Mouse (Mus musculus) neural tube, embryonic 11.5 days (tissue): ENCODE measurements at regions not wholly inside any gene's neighbourhood (a gene's known extent, or its start where the extent isn't known, plus 50 kb on each side); places are given as distances from the start of the nearest gene placed in this dataset.

ENCODE experiments used
- ATAC-seq: fragments of 200-750 bp; cut with Nextera tagmentation; 2 replicates; pipeline ENCODE4 v1.8.0; 2017; ENCODE audit warnings: moderate number of reproducible peaks, mild to moderate bottlenecking, moderate TSS enrichment, moderate library complexity; ENCODE audit not compliant: insufficient read depth, low FRiP score, low TSS enrichment
- DNase-seq: peaks from one replicate; pipeline ENCODE4 v3.0.0-alpha.2; 2015; ENCODE audit warnings: low spot score
- H3K27ac ChIP-seq: fragments of 300-500 bp; sonication (generic); 2 replicates; pipeline ENCODE4 v1.5.1; 2014; ENCODE audit warnings: low read depth, mild to moderate bottlenecking, low read length
- H3K27me3 ChIP-seq: fragments of 300-500 bp; sonication (generic); 2 replicates; pipeline ENCODE4 v1.6.1; 2014; ENCODE audit warnings: mild to moderate bottlenecking, low read length, mixed read lengths; ENCODE audit not compliant: control insufficient read depth, insufficient read depth
- H3K36me3 ChIP-seq: fragments of 300-500 bp; sonication (generic); 2 replicates; pipeline ENCODE4 v1.6.1; 2014; ENCODE audit warnings: mild to moderate bottlenecking, low read length, moderate library complexity, mixed read lengths; ENCODE audit not compliant: control insufficient read depth, insufficient read depth
- H3K4me1 ChIP-seq: fragments of 300-500 bp; sonication (generic); 2 replicates; pipeline ENCODE4 v1.6.1; 2014; ENCODE audit warnings: low read length, mixed read lengths; ENCODE audit not compliant: control insufficient read depth, insufficient read depth
- H3K4me2 ChIP-seq: fragments of 300-500 bp; sonication (generic); 2 replicates; pipeline ENCODE4 v1.6.1; 2014; ENCODE audit warnings: low read depth, mild to moderate bottlenecking, moderate library complexity
- H3K4me3 ChIP-seq: fragments of 300-500 bp; sonication (generic); 2 replicates; pipeline ENCODE4 v1.5.1; 2014; ENCODE audit warnings: low read depth, low read length
- H3K9ac ChIP-seq: fragments of 300-500 bp; sonication (generic); 2 replicates; pipeline ENCODE4 v1.6.1; 2014; ENCODE audit warnings: mild to moderate bottlenecking, low read length
- H3K9me3 ChIP-seq: fragments of 300-500 bp; sonication (generic); 2 replicates; pipeline ENCODE4 v1.6.1; 2016; ENCODE audit warnings: low read length; ENCODE audit not compliant: control insufficient read depth
- WGBS: fragments of 180-500 bp; shearing (Covaris S2); extraction: QIAGEN DNeasy Blood & Tissue Kit; methylation state at CpG from one replicate; pipeline ENCODE4 v1.1.7; 2014; 5-methylcytosine and 5-hydroxymethylcytosine counted together

DNA sequence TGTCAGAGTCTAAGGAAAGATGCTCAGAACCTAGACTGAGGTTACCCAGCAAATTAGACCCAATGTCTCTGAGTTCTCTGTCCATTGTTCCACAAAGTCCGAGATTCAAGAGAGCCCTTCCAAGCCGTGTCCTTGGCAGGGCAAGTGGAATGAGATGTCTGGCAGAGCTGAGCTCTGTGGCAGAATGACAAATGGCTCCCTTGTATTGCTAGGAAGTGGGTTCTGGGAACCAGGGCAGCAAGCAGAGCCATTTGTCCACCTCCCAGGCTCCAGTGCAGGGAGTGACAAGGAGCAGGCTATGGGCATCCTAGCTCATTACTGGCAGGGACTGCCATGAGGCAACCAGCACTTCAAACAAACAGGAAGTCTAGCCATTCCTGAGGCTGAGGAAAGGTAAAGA lies 206.3 kb upstream of the Nlrp1b start:
- Histone ChIP-seq H3K4me1 (peaks cover 11% of the 10 kb centered on the region), H3K9ac (no peak overlapping the region), H3K27ac (no peak overlapping the region), H3K4me2 (no peak overlapping the region), H3K4me3 (no peak overlapping the region), H3K9me3 (no peaks in the 10 kb centered on the region), H3K36me3 (no peaks in the 10 kb centered on the region), H3K27me3 (no peaks in the 10 kb centered on the region)
- ATAC-seq (no peak), DNase-seq (no peak)
- 60% methylated on average over 2 of the region's 2 CpGs for WGBS

DNA sequence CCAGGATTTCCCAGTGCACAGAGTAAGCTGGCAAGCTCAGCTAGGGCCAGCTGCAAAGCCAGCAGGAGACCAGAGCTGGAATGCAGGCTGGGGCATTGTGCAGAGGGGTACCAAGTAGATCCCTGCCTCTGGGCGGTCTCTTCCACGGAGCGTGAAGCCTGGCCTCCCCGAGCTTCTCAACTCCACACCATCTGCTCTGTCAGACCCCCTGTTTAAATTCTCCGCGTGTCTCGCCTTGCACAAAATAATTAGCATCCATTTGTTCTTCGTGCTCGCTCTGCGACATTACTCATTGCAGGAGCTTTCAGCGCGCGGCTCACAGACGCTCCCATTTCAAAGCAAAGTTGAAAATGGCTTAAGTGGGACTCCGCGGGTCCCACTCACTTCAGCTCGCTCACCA lies 209.3 kb upstream of the Nlrp1b start:
- H3K27ac ChIP-seq, result no peak overlapping the region
- H3K27me3 ChIP-seq, result no peaks in the 10 kb centered on the region
- peak overlapping the region; percentile 1; the same call in 1 of the 2 replicates for H3K9ac ChIP-seq
- H3K9me3 ChIP-seq, result no peaks in the 10 kb centered on the region
- H3K36me3 ChIP-seq, result no peaks in the 10 kb centered on the region
- peak; percentile 86 for ATAC-seq
- 2% methylated on average over 17 of the region's 17 CpGs for WGBS
- DNase-seq, result peak; percentile 64
- H3K4me1 ChIP-seq, result peaks cover 5% of the 10 kb centered on the region
- H3K4me2 ChIP-seq, result peak overlapping the region; percentile 41
- H3K4me3 ChIP-seq, result no peak overlapping the region

DNA sequence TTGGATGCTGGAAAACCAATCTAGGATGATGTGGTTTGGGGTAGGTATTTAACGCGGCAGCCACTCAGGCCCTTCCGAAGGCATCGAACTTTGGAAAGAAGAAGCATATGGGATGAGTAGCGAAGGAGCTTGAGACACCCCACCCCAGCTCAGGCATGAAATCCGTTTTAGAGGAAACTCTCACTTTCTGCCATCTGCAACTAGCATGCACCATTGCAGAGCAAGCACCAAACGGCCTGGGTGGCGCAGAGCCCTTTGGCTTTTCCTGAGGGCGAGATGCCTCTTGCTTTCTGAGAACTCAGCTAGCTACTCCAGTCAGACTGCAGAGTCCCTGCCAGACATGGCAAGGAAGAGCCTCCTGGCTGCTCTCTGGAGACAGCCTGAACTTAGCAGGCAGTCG lies 209.9 kb upstream of the Nlrp1b start:
- Histone ChIP-seq H3K9me3 (no peaks in the 10 kb centered on the region), H3K36me3 (no peaks in the 10 kb centered on the region), H3K27me3 (no peaks in the 10 kb centered on the region), H3K27ac (no peak overlapping the region), H3K4me2 (peak overlapping the region; percentile 41), H3K9ac (no peak overlapping the region), H3K4me3 (no peak overlapping the region), H3K4me1 (peaks cover 5% of the 10 kb centered on the region)
- 52% methylated on average over 10 of the region's 10 CpGs for WGBS
- ATAC-seq (no peak), DNase-seq (no peak)

DNA sequence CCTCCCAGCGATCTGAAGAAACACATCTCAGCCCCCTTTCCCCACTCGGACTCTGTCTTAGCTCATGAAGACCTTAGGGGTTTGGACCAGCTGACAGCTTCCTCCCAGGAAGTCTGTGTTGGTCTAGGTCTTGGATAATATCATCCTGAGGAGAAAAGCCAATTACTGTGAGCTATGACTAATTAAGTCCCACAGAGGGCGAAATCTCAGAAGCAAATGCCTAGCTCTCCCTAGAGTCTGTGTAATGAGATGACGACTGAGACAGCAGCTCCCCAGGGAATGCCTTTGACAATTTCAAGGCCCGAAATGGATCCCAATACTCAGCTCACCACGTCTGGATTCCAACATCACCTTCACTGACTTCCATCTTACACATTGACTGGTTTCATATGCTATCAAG lies 213.5 kb upstream of the Nlrp1b start:
- no peak for DNase-seq
- Histone ChIP-seq H3K4me3 (no peak overlapping the region), H3K9ac (no peak overlapping the region), H3K4me1 (peaks cover 8% of the 10 kb centered on the region), H3K27me3 (no peaks in the 10 kb centered on the region), H3K36me3 (no peaks in the 10 kb centered on the region), H3K9me3 (no peaks in the 10 kb centered on the region), H3K27ac (no peak overlapping the region), H3K4me2 (no peak overlapping the region)
- no peak for ATAC-seq
- WGBS, result 57% methylated on average over 6 of the region's 6 CpGs

DNA sequence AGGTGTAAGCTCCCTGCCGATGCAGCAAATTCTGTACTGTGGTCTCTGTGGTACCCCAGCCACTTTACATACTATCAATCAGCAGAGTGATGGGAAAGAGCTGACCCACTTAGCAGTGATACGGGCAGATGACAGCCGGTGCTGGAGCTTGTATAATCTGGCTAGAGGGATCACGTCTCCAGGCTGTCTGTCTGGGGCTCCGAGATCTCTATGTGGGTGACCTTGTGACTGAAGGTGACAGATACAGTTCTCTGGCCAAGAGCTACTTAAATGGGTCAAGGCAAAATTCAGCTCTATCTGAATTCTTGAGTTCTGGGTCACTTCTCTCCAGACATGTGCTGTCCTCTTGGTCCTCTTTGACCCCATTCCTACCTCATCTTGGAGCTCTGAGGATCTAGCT lies 216.1 kb upstream of the Nlrp1b start:
- Histone ChIP-seq H3K9me3 (no peaks in the 10 kb centered on the region), H3K27ac (no peak overlapping the region), H3K27me3 (no peaks in the 10 kb centered on the region), H3K36me3 (no peaks in the 10 kb centered on the region), H3K4me3 (no peak overlapping the region), H3K4me2 (no peak overlapping the region), H3K9ac (no peak overlapping the region), H3K4me1 (0 out of 2 replicates have a peak, but pooled peaks cover 3% of the 10 kb centered on the region)
- no peak for ATAC-seq
- DNase-seq, result no peak
- WGBS, result 65% methylated on average over 5 of the region's 5 CpGs

DNA sequence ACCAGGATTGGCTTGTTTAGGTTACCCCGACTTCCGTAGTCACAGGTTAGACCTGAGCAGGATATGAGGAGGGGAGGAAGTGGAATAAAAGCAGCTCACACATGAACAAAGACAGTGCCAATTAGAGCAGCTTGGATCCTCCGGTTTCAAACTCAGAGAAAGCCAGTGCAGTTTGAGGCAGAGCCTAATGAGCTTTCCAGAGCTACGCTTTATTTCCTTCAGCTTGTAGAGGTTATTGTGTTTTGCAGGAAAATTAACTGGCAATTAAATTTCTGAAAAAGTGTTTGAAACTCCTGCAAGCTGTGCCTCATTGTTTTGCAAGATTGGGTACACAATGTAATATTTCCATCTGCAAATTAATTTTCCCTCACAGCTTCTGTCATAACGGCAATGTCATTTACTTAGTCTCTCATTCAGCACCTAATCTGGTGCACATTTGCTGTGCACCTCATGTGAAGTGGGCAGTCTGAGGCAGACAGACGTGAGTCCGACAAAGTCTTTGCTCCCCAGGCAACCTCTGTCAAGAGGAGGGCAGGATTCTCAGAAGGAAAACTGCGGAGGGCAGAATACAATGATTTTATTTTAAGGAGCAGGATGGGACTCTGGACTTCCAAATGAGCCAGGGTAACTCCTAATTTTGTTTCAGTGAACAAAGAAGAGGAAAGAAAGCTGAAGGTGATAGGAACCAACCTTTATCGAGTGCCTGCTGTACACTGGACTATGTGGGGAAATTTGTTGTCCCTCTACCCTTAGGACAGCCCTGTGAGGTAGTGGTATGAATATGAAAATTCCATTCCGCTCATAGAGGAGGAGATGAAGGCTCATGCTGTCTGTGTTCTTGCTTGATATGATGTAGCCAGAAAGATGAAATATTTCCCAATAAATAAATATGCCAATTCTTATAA lies 217.6 kb upstream of the Nlrp1b start:
- Histone ChIP-seq H3K27me3 (no peaks in the 10 kb centered on the region), H3K4me3 (no peak overlapping the region), H3K9ac (no peak overlapping the region), H3K27ac (no peak overlapping the region), H3K36me3 (no peaks in the 10 kb centered on the region), H3K4me1 (0 out of 2 replicates have a peak, but pooled peaks cover 3% of the 10 kb centered on the region), H3K4me2 (no peak overlapping the region), H3K9me3 (no peaks in the 10 kb centered on the region)
- DNase-seq, result no peak
- 68% methylated on average over 10 of the region's 10 CpGs for WGBS
- no peak for ATAC-seq

DNA sequence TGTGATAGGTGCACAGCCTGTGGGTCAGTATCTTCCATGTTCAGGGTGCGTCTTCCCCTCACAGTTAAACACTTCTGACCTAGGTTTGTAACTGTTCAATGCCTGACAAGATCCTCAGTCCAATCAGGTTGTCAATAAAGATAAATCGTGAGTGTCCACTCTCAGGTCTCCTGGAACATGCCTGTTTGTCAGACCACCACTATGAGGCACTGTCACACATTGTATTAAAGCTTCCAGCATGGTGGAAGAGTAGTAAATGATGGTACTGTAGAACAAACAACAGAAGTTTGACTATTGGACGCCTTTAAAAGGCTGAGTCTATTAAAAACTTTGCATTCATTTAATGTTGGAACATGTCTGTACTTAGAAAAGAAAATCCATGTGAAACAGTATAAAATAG lies 249.6 kb upstream of the Nlrp1b start:
- Histone ChIP-seq H3K4me2 (no peak overlapping the region), H3K9me3 (no peaks in the 10 kb centered on the region), H3K36me3 (no peaks in the 10 kb centered on the region), H3K4me3 (no peak overlapping the region), H3K9ac (no peak overlapping the region), H3K27ac (no peak overlapping the region), H3K27me3 (no peaks in the 10 kb centered on the region), H3K4me1 (no peaks in the 10 kb centered on the region)
- WGBS, result 72% methylated on average over 3 of the region's 3 CpGs
- DNase-seq (no peak), ATAC-seq (no peak)

DNA sequence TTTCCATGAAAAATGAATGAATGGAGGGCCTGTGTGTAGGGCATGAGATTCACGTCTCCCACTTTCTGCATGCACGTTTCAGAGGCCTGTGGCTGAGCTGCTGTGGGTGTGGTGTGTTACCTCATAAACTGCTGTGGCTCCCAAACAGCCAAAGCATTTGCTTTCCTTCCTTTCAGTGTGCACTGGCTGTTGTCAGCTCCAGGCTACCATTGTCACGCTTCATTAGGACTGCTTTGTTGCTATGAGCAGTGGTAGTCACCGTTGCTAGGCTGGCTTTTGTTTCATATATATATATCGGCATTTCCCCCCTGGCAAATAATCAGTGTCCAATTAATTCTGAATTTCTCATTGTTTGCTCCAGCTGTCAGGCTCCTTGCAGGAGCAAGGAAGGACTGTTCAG lies 251.9 kb upstream of the Wscd1 start:
- peak; percentile 70 for DNase-seq
- Histone ChIP-seq H3K27ac (no peak overlapping the region), H3K4me2 (no peak overlapping the region), H3K9ac (no peak overlapping the region), H3K4me3 (no peak overlapping the region), H3K4me1 (peaks cover 12% of the 10 kb centered on the region; the same call in 1 of the 2 replicates), H3K36me3 (no peaks in the 10 kb centered on the region), H3K27me3 (no peaks in the 10 kb centered on the region), H3K9me3 (no peaks in the 10 kb centered on the region)
- WGBS, result 25% methylated on average over 5 of the region's 5 CpGs
- peak; percentile 89 for ATAC-seq

DNA sequence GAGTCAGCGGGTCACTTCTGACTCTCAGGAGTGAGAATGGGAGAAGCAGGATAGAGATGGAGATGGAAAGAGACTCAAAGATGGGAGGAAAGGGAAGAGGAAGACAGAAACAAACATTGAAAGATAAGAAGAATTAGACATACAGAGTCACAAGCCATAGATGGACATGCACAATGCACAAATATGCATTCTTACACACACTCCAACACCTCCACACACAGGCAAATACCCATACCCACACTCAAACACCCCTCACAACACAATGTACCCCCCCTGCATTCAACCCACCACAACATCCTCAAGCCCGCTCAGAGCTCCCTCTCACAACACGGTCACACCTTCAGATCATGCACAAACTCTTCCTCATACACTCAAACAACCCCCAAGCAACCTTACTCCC lies 251.4 kb upstream of the Wscd1 start:
- no peaks in the 10 kb centered on the region for H3K9me3 ChIP-seq
- H3K36me3 ChIP-seq, result no peaks in the 10 kb centered on the region
- no peaks in the 10 kb centered on the region for H3K27me3 ChIP-seq
- WGBS, result 69% methylated on average over 3 of the region's 3 CpGs
- H3K27ac ChIP-seq, result no peak overlapping the region
- ATAC-seq (peak; percentile 35; the same call in 1 of the 2 replicates), DNase-seq (no peak)
- H3K4me1 ChIP-seq, result peaks cover 12% of the 10 kb centered on the region; the same call in 1 of the 2 replicates
- H3K4me3 ChIP-seq, result no peak overlapping the region
- H3K9ac ChIP-seq, result no peak overlapping the region
- no peak overlapping the region for H3K4me2 ChIP-seq
